In genomic region chr10:110317275-110317674, GRCm38 (mm10) we compare ENCODE assay signal across 29 mouse cellular contexts.
DNase-seq lines count a peak whose midpoint lies in the region; ATAC-seq and TF ChIP-seq lines count a peak whose summit lies in the region.
"Had no signal": no experiment of that assay in that cellular context is flagged by ENCODE, and none has a peak within 500 bp of the region (broad histone marks: within the 10 kb centered on the region; RNA-seq: fewer than 3 reads in every experiment).

No protein-coding gene starts in this region.

- H3K27ac ChIP-seq in kidney, embryonic 15.5 days, result no peak overlapping the region
- H3K27ac ChIP-seq in lung, embryonic 14.5 days (ENCODE audit: low read depth), result no peak overlapping the region
- H3K27ac ChIP-seq: embryonic facial prominence, embryonic 12.5 days; embryonic facial prominence, embryonic 15.5 days; heart, embryonic 15.5 days; hindbrain, embryonic 10.5 days; hindbrain, embryonic 13.5 days had no signal

- TF ChIP-seq CTCF in lung, embryonic 14.5 days (IDR thresholded peaks at IDR 0.05; ENCODE audit: low read depth), result no peak

- ATAC-seq in kidney, embryonic 15.5 days (replicated peaks; ENCODE audit: low FRiP score), result peak; percentile 66
- peak; percentile 64 for ATAC-seq in lung, embryonic 14.5 days (ENCODE audit: insufficient read depth)
- ATAC-seq: forebrain, embryonic 14.5 days; forebrain, postnatal 0 days; hindbrain, embryonic 16.5 days; Patski had no signal

- no peak overlapping the region for H3K4me3 ChIP-seq in kidney, embryonic 15.5 days (replicated peaks)
- H3K4me3 ChIP-seq in lung, embryonic 14.5 days (ENCODE audit: low read depth, low read length), result no peak overlapping the region
- H3K4me3 ChIP-seq: embryonic facial prominence, embryonic 12.5 days; embryonic facial prominence, embryonic 15.5 days; heart, embryonic 12.5 days; heart, embryonic 15.5 days; hindbrain, embryonic 10.5 days; hindbrain, embryonic 13.5 days had no signal

- WGBS in kidney, embryonic 15.5 days, result 37% methylated on average over 5 of the region's 5 CpGs
- WGBS in lung, embryonic 14.5 days, result 59% methylated on average over 5 of the region's 5 CpGs

- H3K4me1 ChIP-seq in kidney, embryonic 15.5 days, result no peaks in the 10 kb centered on the region
- H3K4me1 ChIP-seq in lung, embryonic 14.5 days (ENCODE audit: insufficient read depth), result no peaks in the 10 kb centered on the region
- H3K4me1 ChIP-seq: embryonic facial prominence, embryonic 12.5 days; heart, embryonic 12.5 days; heart, embryonic 15.5 days; hindbrain, embryonic 10.5 days had no signal

- no peaks in the 10 kb centered on the region for H3K27me3 ChIP-seq in kidney, embryonic 15.5 days
- no peaks in the 10 kb centered on the region for H3K27me3 ChIP-seq in lung, embryonic 14.5 days (ENCODE audit: insufficient read depth, low read length)
- H3K27me3 ChIP-seq: CH12.LX; embryonic facial prominence, embryonic 12.5 days; embryonic facial prominence, embryonic 15.5 days; heart, embryonic 12.5 days; heart, embryonic 15.5 days; hindbrain, embryonic 13.5 days; Patski had no signal

- no peaks in the 10 kb centered on the region for H3K9me3 ChIP-seq in kidney, embryonic 15.5 days (replicated peaks)
- H3K9me3 ChIP-seq in lung, embryonic 14.5 days (ENCODE audit: low read depth, low read length), result no peaks in the 10 kb centered on the region
- H3K9me3 ChIP-seq: embryonic facial prominence, embryonic 12.5 days; embryonic facial prominence, embryonic 15.5 days had no signal

- H3K4me2 ChIP-seq in kidney, embryonic 15.5 days, result no peak overlapping the region
- H3K4me2 ChIP-seq in lung, embryonic 14.5 days, result no peak overlapping the region
- H3K4me2 ChIP-seq: embryonic facial prominence, embryonic 12.5 days; embryonic facial prominence, embryonic 15.5 days; heart, embryonic 12.5 days; heart, embryonic 15.5 days; hindbrain, embryonic 13.5 days had no signal

- no peak for DNase-seq in kidney, adult 8-10 months
- peak; percentile 20 for DNase-seq in lung, embryonic 14.5 days
- no peak for DNase-seq in lung, postnatal 25 days (ENCODE audit: low spot score)
- DNase-seq in ZHBTc4 (ENCODE audit: low read depth, low spot score), result peak; percentile 2
- no peak for DNase-seq in right cerebral cortex, postnatal 14 days
- DNase-seq: adrenal gland, adult 2 months; adrenal gland, postnatal 14 days; B cell, adult 2 months; cerebellum, adult 11 months; cerebellum, adult 2 months; cerebellum, adult 9-11 months; cerebellum, postnatal 25 days; forebrain, postnatal 0 days; gastrocnemius, postnatal 25 days; heart, adult 18-20 months; heart, postnatal 10 days; heart, postnatal 36 days had no signal

- no peak overlapping the region for H3K9ac ChIP-seq in kidney, embryonic 15.5 days
- H3K9ac ChIP-seq in lung, embryonic 14.5 days, result no peak overlapping the region
- H3K9ac ChIP-seq: embryonic facial prominence, embryonic 12.5 days; embryonic facial prominence, embryonic 15.5 days; forebrain, postnatal 0 days; heart, embryonic 12.5 days; heart, embryonic 15.5 days; hindbrain, embryonic 13.5 days had no signal

- H3K36me3 ChIP-seq in kidney, embryonic 15.5 days, result no peaks in the 10 kb centered on the region
- no peaks in the 10 kb centered on the region for H3K36me3 ChIP-seq in lung, embryonic 14.5 days (ENCODE audit: insufficient read depth)
- H3K36me3 ChIP-seq: embryonic facial prominence, embryonic 12.5 days; embryonic facial prominence, embryonic 15.5 days; G1E; heart, embryonic 12.5 days; heart, embryonic 15.5 days; hindbrain, embryonic 10.5 days had no signal

Comparison
In these comparisons a context has a peak if more than half of its experiments do, and no peak if none do; other contexts are left out.
1. DNase-seq: peak in lung, embryonic 14.5 days (single experiment) and ZHBTc4 (single experiment); none in kidney, adult 8-10 months (0 of 2), lung, postnatal 25 days (single experiment) and right cerebral cortex, postnatal 14 days (single experiment).